Mouse (Mus musculus): ENCODE measurements around the gene Gm8909.
"Not testable (repeated sequence)": the region's sequence is repeated elsewhere in the genome, so short reads cannot be mapped to it uniquely, and the experiment has no call there.

- not testable (repeated sequence) for TF ChIP-seq CTCF, POLR2A (IDR thresholded peaks at IDR 0.05; ENCODE audit: extremely low read depth, insufficient read depth, low read length)
Observed at GRCm38 (mm10) chr17:36157782-36158181, 10.6 kb downstream of the Gm8909 start.
